Mouse (Mus musculus): ENCODE data around the gene Odaph.
A peak's percentile ranks its signal among the peaks of the same experiment; 100 is the strongest.
"Not testable (repeated sequence)": the region's sequence is repeated elsewhere in the genome, so short reads cannot be mapped to it uniquely, and the experiment has no call there.

The Odaph gene

GRCm38 (mm10) chr5:91987236-91987635 is at the start of gene Odaph:
Gene Odaph (plus strand): TSS chr5:91987475.
- no peak for DNase-seq (ENCODE audit: low read depth)

GRCm38 (mm10) chr5:91945609-91946008 is 41.7 kb upstream of the Odaph start:
- not testable (repeated sequence) for DNase-seq (ENCODE audit: low read depth)

GRCm38 (mm10) chr5:91947008-91947407 is 40.3 kb upstream of the Odaph start:
- DNase-seq (ENCODE audit: low read depth): peak; percentile 36

- no peak for DNase-seq (ENCODE audit: low read depth)
These were observed 37.8 kb upstream of the Odaph start for GRCm38 (mm10) chr5:91949441-91949840.

GRCm38 (mm10) chr5:91951404-91951803 is 35.9 kb upstream of the Odaph start:
- DNase-seq (ENCODE audit: low read depth): peak; percentile 30

GRCm38 (mm10) chr5:91956991-91957760 is 30.1 kb upstream of the Odaph start:
- DNase-seq (ENCODE audit: low read depth): no peak

GRCm38 (mm10) chr5:91959096-91959495 is 28.2 kb upstream of the Odaph start:
- DNase-seq (ENCODE audit: low read depth): no peak

- DNase-seq (ENCODE audit: low read depth): peak; percentile 84
These were observed 27.3 kb upstream of the Odaph start for GRCm38 (mm10) chr5:91959986-91960385.

- DNase-seq (ENCODE audit: low read depth): peak; percentile 86
These were observed 26.5 kb upstream of the Odaph start for GRCm38 (mm10) chr5:91960606-91961254.

GRCm38 (mm10) chr5:91961370-91961769 is 25.9 kb upstream of the Odaph start:
- peak; percentile 56 for DNase-seq (ENCODE audit: low read depth)

- peak; percentile 93 for DNase-seq (ENCODE audit: low read depth)
These were observed 25.0 kb upstream of the Odaph start for GRCm38 (mm10) chr5:91962259-91962638.

GRCm38 (mm10) chr5:91962639-91963440 is 24.4 kb upstream of the Odaph start, which contains the start of gene Rchy1:
Gene Rchy1 (minus strand): TSS chr5:91963068.
- DNase-seq (ENCODE audit: low read depth): peak; percentile 98

GRCm38 (mm10) chr5:91972046-91972445 is 15.2 kb upstream of the Odaph start:
- DNase-seq (ENCODE audit: low read depth): no peak

- DNase-seq (ENCODE audit: low read depth): peak; percentile 87
These were observed 13.3 kb upstream of the Odaph start for GRCm38 (mm10) chr5:91974002-91974401.

GRCm38 (mm10) chr5:91975758-91976157 is 11.5 kb upstream of the Odaph start:
- no peak for DNase-seq (ENCODE audit: low read depth)

GRCm38 (mm10) chr5:91976566-91977396 is 10.5 kb upstream of the Odaph start:
- DNase-seq (ENCODE audit: low read depth): no peak

- DNase-seq (ENCODE audit: low read depth): no peak
These were observed 9.9 kb upstream of the Odaph start for GRCm38 (mm10) chr5:91977397-91977770.

- DNase-seq (ENCODE audit: low read depth): no peak
These were observed 6.0 kb upstream of the Odaph start for GRCm38 (mm10) chr5:91981176-91981840.

- no peak for DNase-seq (ENCODE audit: low read depth)
These were observed 3.8 kb upstream of the Odaph start for GRCm38 (mm10) chr5:91983490-91983889.

GRCm38 (mm10) chr5:91985721-91986120 is 1.6 kb upstream of the Odaph start:
- peak; percentile 46 for DNase-seq (ENCODE audit: low read depth)

- no peak for DNase-seq (ENCODE audit: low read depth)
These were observed 524 bp downstream of the Odaph start for GRCm38 (mm10) chr5:91987799-91988198.

Data from 416B (cell line).